Mouse (Mus musculus) stomach, postnatal 0 days (tissue): ENCODE data around the gene Acox2.

ENCODE experiments used
- CTCF ChIP-seq: IDR thresholded peaks from 2 replicates; pipeline ENCODE4 v1.5.1; 2016; ENCODE audit warnings: antibody characterized with exemption, low read depth, mild to moderate bottlenecking, moderate library complexity
- EP300 ChIP-seq: optimal IDR thresholded peaks from 2 replicates; pipeline ENCODE3; 2016; ENCODE audit warnings: antibody characterized with exemption

DNA sequence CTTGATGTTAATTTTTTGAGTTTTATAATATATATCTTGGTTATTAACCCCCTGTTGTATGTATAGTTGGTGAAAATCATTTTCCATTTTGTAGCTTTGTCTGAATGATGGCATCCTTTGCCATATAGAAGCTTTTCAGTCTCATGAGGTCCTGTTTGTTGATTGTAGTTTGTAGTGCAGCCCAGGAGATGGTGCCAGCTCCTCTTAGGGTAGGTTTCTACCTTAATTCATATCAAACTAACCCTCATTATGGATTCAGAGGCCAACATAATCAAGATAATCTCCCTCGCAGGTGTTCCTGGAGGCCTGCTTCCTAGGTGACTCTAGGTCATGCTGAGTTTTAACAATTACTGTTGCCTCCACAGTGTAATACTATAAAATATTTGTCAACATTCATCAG, 3.1 kb upstream of the Acox2 start:
- TF ChIP-seq EP300 (no peak), CTCF (peak; percentile 51)
